Mouse (Mus musculus): ENCODE measurements around the gene Myo1d. TPM values are rescaled to one million over a fixed set of nuclear protein-coding genes. Genes with fewer than 3 reads are reported as not detected.

Myo1d gene
- polyA plus RNA-seq, 1 experiment from 2014 or later = 21.6 TPM

DNA sequence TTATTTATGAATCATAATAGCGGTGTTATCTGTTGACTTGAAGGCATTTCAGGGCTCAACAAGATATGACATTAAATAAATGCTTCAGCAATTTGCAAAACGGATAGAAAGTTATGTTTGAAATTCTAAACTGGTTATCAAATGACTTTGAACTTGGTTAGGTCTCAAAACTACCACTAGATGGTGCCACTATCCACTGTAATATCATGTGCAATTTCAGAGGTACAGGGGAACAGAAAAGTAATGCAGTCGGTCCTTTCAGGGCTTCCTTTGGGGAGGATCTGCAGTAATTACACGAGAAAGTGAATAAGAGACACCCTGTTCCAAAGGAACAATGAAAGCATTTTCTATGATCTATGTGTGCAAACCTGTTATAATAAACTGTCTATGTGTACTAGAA lies 83.5 kb downstream of the Myo1d start:
- DNase-seq (ENCODE audit: low spot score) (no peak), ATAC-seq (ENCODE audit: low FRiP score, low TSS enrichment) (0 out of 2 replicates have a peak, but pooled peaks have one; percentile 29)
- Histone ChIP-seq H3K27me3 (ENCODE audit: control insufficient read depth, insufficient read depth, low read length) (no peaks in the 10 kb centered on the region), H3K36me3 (ENCODE audit: control insufficient read depth, insufficient read depth, low read length) (no peaks in the 10 kb centered on the region), H3K9ac (ENCODE audit: low read length) (no peak overlapping the region), H3K4me2 (replicated peaks; ENCODE audit: low read depth) (no peak overlapping the region), H3K27ac (replicated peaks) (no peak overlapping the region), H3K4me1 (replicated peaks; ENCODE audit: control insufficient read depth, insufficient read depth) (no peaks in the 10 kb centered on the region), H3K4me3 (ENCODE audit: low read depth, low read length) (no peak overlapping the region), H3K9me3 (ENCODE audit: control insufficient read depth, low read length) (no peaks in the 10 kb centered on the region)
- TF ChIP-seq CTCF (IDR thresholded peaks at IDR 0.05; ENCODE audit: low read depth) (peak; percentile 90), EP300 (optimal IDR thresholded peaks at IDR 0.05) (no peak)
- WGBS = 4% methylated on average over 4 of the region's 4 CpGs

DNA sequence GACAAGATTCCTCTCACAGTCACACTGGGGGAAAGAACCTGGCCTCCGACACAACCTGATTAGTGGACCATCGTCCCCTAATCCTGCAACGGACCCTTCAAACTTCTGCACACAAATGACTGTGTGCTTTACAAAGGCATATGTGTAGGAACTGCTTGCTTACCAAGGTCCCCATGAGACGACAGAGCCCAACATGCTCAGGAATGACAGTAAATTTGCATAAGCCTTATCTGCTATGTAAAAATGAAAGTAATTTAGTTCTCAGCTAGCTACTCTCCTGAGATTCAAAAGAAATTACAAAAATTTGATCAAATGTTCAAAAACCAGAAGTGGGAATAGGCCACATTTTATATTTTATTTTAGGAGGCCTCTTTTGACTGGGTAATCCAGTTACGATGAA lies 95.2 kb downstream of the Myo1d start:
- Histone ChIP-seq H3K9me3 (ENCODE audit: control insufficient read depth, low read length) (no peaks in the 10 kb centered on the region), H3K27ac (replicated peaks) (no peak overlapping the region), H3K27me3 (ENCODE audit: control insufficient read depth, insufficient read depth, low read length) (no peaks in the 10 kb centered on the region), H3K4me3 (ENCODE audit: low read depth, low read length) (no peak overlapping the region), H3K4me1 (replicated peaks; ENCODE audit: control insufficient read depth, insufficient read depth) (no peaks in the 10 kb centered on the region), H3K9ac (ENCODE audit: low read length) (no peak overlapping the region), H3K4me2 (replicated peaks; ENCODE audit: low read depth) (no peak overlapping the region), H3K36me3 (ENCODE audit: control insufficient read depth, insufficient read depth, low read length) (no peaks in the 10 kb centered on the region)
- DNase-seq (ENCODE audit: low spot score) = no peak
- WGBS = 82% methylated on average over 5 of the region's 5 CpGs
- TF ChIP-seq EP300 (optimal IDR thresholded peaks at IDR 0.05) = no peak
- ATAC-seq (ENCODE audit: low FRiP score, low TSS enrichment) = no peak

DNA sequence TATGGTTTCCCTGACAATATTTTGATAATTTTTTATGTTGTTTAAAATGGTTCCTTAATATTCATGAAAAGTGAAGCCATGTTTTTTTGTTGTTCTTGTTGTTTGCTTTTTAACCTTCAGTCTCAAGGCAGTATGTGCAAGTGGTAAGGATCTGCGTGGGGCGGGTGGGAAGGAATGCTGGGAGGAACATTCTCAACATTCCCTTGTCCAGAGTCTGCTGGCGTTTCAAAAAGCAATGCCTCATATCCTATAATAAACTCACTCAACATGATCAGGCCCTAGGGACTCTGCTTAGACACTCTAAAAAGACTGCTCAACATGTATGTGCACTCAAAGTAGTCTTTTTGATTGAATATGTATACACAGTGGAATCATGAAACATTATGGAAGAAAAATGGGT lies 97.1 kb downstream of the Myo1d start:
- H3K36me3 ChIP-seq (ENCODE audit: control insufficient read depth, insufficient read depth, low read length) = no peaks in the 10 kb centered on the region
- H3K4me3 ChIP-seq (ENCODE audit: low read depth, low read length) = no peak overlapping the region
- H3K9ac ChIP-seq (ENCODE audit: low read length) = no peak overlapping the region
- no peak overlapping the region for H3K27ac ChIP-seq (replicated peaks)
- 37% methylated on average over 3 of the region's 3 CpGs for WGBS
- TF ChIP-seq CTCF (IDR thresholded peaks at IDR 0.05; ENCODE audit: low read depth) (no peak), EP300 (optimal IDR thresholded peaks at IDR 0.05) (no peak)
- H3K4me1 ChIP-seq (replicated peaks; ENCODE audit: control insufficient read depth, insufficient read depth) = no peaks in the 10 kb centered on the region
- H3K4me2 ChIP-seq (replicated peaks; ENCODE audit: low read depth) = no peak overlapping the region
- H3K9me3 ChIP-seq (ENCODE audit: control insufficient read depth, low read length) = no peaks in the 10 kb centered on the region
- no peak for ATAC-seq (ENCODE audit: low FRiP score, low TSS enrichment)
- H3K27me3 ChIP-seq (ENCODE audit: control insufficient read depth, insufficient read depth, low read length) = no peaks in the 10 kb centered on the region
- no peak for DNase-seq (ENCODE audit: low spot score)

DNA sequence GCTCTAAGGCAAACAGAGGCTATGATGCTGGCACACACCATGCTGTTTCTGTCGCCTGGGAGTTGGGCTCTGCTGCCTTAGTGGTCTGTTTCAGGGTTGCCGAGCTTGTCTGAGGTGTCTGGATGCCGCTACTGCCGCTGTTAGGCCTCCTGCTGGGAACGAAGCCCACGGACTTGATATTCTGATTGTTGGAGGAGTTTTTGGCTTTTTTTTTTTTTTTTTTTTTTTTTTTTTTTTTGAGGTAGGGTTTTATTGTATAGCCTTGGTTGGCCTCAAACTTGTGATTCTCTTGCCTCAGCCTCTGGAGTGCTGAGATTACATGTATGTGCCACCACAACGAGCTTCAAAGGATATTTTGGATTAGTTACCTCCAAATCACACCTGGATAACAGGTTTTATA lies 106.8 kb downstream of the Myo1d start:
- 52% methylated on average over 7 of the region's 7 CpGs for WGBS
- no peak for DNase-seq (ENCODE audit: low spot score)

DNA sequence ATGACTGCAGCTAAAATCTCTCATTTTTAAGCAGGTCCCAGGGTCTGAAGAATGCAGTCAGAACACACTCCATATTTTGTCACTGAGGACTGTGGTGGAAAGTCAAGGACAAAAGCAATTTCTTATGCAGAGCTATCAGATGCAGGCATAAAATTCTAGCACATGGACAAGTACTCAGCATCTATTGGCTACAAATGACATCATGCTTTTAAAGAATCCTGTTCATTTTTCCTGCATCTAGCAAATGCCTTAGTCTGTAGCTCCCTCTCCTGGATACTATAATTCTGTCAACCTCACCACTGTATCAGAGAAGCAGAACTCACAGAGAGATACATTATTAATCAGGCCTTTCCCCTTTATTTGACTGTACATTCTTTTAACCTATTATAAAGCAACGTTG lies 109.4 kb downstream of the Myo1d start:
- Histone ChIP-seq H3K9ac (ENCODE audit: low read length) (no peak overlapping the region), H3K4me1 (replicated peaks; ENCODE audit: control insufficient read depth, insufficient read depth) (no peaks in the 10 kb centered on the region), H3K36me3 (ENCODE audit: control insufficient read depth, insufficient read depth, low read length) (0 out of 2 replicates have a peak, but pooled peaks cover 2% of the 10 kb centered on the region), H3K27me3 (ENCODE audit: control insufficient read depth, insufficient read depth, low read length) (no peaks in the 10 kb centered on the region), H3K9me3 (ENCODE audit: control insufficient read depth, low read length) (no peaks in the 10 kb centered on the region), H3K4me3 (ENCODE audit: low read depth, low read length) (no peak overlapping the region), H3K4me2 (replicated peaks; ENCODE audit: low read depth) (no peak overlapping the region), H3K27ac (replicated peaks) (no peak overlapping the region)
- DNase-seq (ENCODE audit: low spot score) = no peak
- 13% methylated on average over 1 of the region's 1 CpGs for WGBS
- ATAC-seq (ENCODE audit: low FRiP score, low TSS enrichment) = peak; percentile 61; the same call in 1 of the 2 replicates
- TF ChIP-seq EP300 (optimal IDR thresholded peaks at IDR 0.05) = no peak
- peak; percentile 87 for TF ChIP-seq CTCF (IDR thresholded peaks at IDR 0.05; ENCODE audit: low read depth)

More for the DNA sequence above, 106.8 kb downstream of the Myo1d start:
- H3K27ac ChIP-seq (replicated peaks) = no peak overlapping the region
- no peak overlapping the region for H3K4me2 ChIP-seq (replicated peaks; ENCODE audit: low read depth)
- H3K27me3 ChIP-seq (ENCODE audit: control insufficient read depth, insufficient read depth, low read length) = no peaks in the 10 kb centered on the region
- H3K4me1 ChIP-seq (replicated peaks; ENCODE audit: control insufficient read depth, insufficient read depth) = no peaks in the 10 kb centered on the region
- H3K9ac ChIP-seq (ENCODE audit: low read length) = no peak overlapping the region
- H3K4me3 ChIP-seq (ENCODE audit: low read depth, low read length) = no peak overlapping the region
- H3K36me3 ChIP-seq (ENCODE audit: control insufficient read depth, insufficient read depth, low read length) = no peaks in the 10 kb centered on the region
- H3K9me3 ChIP-seq (ENCODE audit: control insufficient read depth, low read length) = no peaks in the 10 kb centered on the region
- TF ChIP-seq CTCF (IDR thresholded peaks at IDR 0.05; ENCODE audit: low read depth) = no peak
- TF ChIP-seq EP300 (optimal IDR thresholded peaks at IDR 0.05) = no peak
- ATAC-seq (ENCODE audit: low FRiP score, low TSS enrichment) = no peak

DNA sequence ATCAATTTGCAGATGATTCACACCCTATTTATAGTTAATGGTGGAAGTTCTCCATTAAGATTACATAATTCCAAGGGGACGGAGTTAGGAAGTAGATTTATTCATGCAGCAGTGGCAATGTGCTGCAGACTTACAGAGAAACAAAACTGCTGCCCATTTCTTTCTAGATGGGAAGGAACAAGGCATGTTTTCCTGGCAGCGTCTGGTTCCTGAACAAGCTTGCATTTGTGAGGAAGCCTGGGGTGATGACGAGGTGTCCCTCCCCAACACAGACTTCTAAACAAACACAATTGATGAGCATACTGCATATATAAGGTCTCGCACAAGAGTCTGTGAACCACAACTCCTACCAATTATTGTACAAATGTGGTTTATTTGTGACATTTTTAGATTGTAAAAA lies 109.9 kb downstream of the Myo1d start:
- TF ChIP-seq CTCF (IDR thresholded peaks at IDR 0.05; ENCODE audit: low read depth) (no peak), EP300 (optimal IDR thresholded peaks at IDR 0.05) (no peak)
- Histone ChIP-seq H3K4me1 (replicated peaks; ENCODE audit: control insufficient read depth, insufficient read depth) (no peaks in the 10 kb centered on the region), H3K4me2 (replicated peaks; ENCODE audit: low read depth) (no peak overlapping the region), H3K36me3 (ENCODE audit: control insufficient read depth, insufficient read depth, low read length) (0 out of 2 replicates have a peak, but pooled peaks cover 2% of the 10 kb centered on the region), H3K9me3 (ENCODE audit: control insufficient read depth, low read length) (no peaks in the 10 kb centered on the region), H3K27ac (replicated peaks) (no peak overlapping the region), H3K4me3 (ENCODE audit: low read depth, low read length) (no peak overlapping the region), H3K9ac (ENCODE audit: low read length) (no peak overlapping the region), H3K27me3 (ENCODE audit: control insufficient read depth, insufficient read depth, low read length) (no peaks in the 10 kb centered on the region)
- DNase-seq (ENCODE audit: low spot score) (no peak), ATAC-seq (ENCODE audit: low FRiP score, low TSS enrichment) (no peak)
- 63% methylated on average over 4 of the region's 4 CpGs for WGBS
